Mouse (Mus musculus) skeletal muscle tissue, adult 2 months (tissue): ENCODE results near the gene Rtkn2.

Experiments used
- DNase-seq: peaks from one replicate; pipeline ENCODE4 v3.0.0-alpha.2; 2012; ENCODE audit warnings: low read depth, low spot score

Gene Rtkn2

DNA sequence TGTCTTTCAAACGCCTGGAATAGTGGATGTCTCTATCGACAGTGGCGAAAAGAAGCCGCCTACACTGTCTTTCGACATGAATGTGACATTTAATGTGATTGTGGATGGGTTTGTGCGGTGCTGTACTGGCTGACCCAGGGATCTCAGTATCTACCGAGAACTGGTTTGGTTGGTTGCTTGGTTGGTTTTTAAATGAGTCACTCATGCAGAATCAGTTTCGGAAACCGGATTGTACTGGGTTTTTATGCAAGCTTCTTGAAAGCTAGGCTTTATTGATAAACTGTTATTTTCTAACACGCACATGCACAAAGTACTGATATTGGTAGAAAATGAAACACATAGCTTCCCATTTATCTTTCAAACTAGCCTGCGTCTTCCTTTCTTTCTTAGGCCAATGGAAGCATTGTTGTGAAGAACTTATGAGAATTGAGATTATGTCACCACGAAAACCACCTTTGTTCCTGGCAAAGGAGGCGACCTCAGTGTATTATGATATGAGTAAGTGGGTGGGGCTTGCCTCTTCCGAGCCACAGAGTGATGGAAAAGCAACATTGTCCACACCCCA is 60.4 kb downstream of the Rtkn2 start:
- DNase-seq = no peak

DNA sequence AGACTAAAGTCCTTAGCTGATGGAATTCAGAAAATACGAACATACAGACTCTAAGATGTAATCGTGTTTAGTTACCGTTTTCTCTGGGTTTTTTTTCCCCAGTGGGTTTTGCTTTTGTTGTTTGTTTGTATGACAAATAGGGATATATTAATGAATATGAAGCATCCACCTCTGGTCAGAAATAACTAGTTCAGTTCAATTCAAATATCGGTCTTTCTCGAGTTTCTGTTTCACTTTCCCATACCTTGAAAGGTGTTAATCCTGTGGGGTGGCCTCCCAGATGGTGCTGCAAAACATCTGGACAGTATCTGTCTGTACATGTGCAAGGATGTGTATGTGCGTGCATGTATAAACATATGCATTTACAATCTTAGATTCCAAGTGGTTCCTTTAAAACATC is 61.0 kb downstream of the Rtkn2 start:
- DNase-seq = no peak

DNA sequence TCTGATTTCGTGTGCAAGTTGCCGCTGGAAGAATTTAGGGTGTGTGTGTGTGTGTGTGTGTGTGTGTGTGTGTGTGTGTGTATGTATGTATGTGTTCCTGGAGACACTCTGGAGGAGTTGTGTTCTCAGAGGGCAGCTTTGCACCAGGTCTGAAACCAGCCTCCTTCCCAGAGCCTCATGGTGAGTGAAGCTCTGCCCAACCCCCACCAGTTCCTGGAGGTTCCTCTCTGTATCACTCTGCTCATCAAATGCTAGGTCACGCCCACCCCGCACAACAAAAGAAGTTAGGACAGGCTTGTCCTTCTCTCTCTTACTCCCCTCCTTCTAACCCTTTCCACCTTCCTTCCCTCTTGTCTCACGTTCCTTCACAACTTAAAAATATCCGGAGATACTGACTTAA is 64.6 kb downstream of the Rtkn2 start:
- no peak for DNase-seq

DNA sequence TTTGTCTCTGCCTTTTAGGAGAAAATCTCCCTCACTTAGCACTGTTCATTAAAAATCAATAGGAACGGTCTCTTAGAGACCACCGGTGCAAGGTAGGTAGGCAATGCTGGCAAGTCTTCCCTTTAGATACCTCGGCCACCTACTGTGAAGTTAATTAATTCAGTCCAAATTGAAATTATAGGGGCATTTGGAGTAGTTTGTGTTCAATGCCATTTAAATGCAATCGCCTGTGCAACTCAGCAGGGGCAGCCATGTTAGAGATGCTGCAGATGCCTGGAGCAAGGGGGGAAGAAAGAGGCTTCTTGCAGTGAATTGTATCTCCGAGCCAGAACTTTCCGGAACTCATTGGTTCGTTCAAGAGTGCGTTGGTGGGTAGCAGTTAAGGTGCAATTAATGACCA is 65.5 kb downstream of the Rtkn2 start:
- no peak for DNase-seq

DNA sequence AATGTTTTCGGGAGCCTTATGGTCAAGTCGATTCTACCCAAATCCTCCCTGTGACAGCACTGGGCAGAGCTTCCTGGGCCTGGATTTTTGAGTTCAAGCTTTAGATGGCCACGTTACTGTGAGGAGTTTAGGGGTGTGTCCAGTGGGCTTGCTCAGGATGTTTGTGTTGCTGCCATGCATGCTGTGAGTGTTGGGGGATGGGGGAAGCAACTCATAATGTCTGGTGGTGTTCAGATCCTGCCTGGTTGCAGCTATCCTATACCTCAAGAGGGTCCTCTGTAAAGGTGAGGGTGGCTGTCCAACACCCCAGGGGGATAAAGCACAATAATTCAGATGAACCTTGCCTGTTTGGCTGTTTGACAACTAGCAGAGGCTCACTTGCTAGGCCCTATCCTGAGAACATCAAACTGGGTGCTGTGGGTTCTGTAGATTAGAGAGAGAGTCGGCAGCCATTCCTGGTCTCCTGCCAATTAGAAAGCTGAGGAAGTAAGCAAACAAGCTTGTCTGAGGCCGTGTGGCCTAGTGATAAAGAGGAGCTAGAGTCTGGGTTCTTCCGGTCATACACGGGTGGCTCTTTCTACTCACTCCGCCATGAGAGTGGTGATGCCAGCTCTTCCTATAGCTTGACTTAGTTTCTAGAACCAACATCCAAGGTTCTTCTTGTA is 69.4 kb downstream of the Rtkn2 start:
- peak; percentile 3 for DNase-seq

DNA sequence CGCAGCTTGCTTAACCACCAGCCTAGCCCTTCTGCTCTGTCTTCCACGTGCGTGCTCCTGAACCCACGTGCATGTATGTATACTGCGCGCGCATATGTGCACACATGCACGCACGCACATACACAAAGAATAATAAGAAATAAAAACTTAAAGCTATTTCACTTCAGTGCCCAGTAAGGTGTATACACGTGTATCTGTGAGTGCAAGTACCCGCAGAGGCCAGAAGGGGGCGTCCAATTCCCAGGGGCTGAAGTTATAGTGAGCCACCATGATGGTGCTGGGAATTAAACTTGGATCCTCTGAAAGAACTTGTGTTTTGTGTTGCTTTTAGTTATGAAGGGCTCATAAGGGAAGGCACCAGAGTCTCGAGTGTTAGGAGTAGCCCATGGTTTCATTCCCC is 71.5 kb downstream of the Rtkn2 start:
- DNase-seq = no peak

DNA sequence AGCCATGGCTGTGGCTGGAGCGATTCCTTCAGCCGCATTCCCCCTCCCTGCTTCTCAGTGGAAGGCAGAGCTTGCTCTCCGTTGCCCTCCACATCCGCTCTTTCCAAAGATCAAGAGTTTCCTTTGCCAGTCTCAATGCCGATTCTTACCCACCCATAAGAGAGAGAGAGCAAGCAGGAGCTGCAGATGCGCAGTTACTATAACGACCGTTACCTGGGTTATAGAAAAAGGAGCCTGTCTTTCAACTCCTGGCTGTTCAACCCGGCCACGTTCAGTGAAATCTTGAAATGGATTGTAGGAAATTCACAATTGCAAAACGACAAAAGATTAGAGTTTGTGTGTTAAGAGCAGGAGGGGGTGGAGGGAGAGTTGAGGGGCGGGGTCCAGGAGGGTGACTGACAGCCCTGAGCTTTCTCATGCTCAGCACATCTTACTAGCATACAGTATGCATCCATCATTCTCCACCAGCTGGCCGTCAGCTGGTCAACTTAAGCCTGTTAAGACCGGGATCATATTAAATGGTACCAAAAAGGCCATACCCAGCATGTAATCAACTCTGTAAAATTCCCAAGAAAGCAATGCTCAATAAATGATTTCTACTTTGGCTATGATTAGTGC is 72.1 kb downstream of the Rtkn2 start:
- no peak for DNase-seq

DNA sequence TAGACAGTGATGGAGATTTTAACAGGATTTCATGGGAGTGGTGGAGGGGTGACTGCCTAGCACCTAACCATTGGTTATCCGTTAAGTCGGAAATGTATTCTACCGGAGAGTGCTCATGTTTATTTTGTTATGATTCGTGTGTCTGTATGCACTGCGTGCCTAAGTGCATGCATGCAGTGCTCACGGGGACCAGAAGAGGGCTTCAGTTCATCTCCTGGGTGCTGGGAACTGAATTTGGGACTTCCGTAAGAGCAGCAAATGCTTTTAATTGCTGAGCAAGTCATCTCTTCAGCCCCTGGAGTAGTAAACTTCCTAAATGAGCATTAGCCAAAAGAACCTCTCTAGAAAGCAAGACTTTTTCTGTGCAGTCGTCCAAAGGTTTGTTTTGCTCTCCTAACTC is 72.9 kb downstream of the Rtkn2 start:
- DNase-seq = no peak

DNA sequence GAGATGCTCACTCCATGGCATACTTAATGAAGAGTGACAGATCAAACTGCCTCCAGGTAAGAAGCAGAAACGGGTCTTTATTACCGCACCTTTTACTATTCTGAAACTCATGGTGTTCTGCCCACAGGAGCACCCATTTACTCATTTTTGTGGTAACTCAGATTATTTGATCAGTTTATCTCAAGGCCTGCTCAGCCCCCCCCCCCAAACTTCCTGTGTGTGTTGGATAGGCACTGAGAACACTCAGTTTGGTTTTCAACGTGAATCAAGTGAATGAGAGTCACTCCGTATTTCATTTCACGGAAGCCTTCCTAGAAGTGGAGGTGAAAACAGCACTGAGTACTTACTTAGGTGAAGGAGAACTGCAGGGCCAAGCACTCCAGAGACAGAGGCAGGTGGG is 74.8 kb downstream of the Rtkn2 start:
- no peak for DNase-seq

DNA sequence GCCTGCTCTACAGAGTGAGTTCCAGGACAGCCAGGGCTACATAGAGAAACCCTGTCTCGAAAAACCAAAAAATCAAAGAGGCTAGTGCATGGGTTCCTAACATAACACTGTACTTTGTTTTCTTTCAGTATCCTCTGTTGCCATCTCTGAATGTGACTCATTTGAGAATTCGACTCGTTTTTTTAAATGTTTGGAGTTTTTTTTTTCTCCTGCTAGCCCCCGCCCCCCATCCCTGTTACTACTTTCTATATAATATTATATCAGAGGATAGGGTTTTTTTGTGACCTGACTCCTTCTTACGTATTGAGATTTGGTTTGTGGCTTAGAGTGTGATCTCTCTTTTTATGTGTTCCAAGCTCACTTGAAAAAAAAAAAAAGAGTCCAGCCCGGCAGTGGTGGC is 75.3 kb downstream of the Rtkn2 start:
- DNase-seq = no peak

DNA sequence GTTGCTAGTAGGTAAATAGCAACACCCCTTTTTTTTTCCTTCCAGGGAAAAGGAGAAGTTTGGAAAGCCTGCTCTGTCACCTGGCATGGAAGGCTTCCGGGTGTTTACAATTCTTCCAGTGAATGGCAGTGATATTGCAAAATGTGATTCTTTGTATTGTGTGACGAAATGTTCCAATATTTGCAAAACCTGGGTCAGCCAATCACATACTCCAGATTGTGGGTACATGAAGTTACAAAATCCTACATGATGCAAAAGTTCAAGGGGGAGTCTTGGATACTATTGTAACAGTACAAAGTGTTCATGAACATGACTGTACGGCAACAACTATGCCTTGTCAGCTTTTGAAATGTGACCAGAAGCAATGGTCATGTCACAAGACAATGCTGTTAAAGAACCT is 78.5 kb downstream of the Rtkn2 start:
- no peak for DNase-seq

DNA sequence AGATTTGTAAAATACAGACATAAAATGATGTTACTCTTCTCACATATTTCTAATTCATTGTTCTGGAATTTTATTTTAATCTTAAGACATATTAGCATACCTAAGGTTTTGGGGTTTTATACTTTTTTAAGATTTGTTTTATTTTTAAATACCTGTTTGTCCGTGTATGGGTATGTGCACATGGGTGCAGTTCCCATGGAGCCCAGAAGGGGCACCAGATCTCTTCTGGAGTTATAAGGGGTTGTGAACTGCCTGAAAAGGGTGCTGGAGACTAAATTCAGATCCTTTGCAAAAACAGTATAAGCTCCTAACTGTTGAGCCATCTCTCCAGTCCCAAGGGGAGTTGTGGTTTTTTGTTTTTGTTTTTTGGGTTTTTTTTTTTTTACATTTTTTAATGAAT is 79.0 kb downstream of the Rtkn2 start:
- DNase-seq = no peak

DNA sequence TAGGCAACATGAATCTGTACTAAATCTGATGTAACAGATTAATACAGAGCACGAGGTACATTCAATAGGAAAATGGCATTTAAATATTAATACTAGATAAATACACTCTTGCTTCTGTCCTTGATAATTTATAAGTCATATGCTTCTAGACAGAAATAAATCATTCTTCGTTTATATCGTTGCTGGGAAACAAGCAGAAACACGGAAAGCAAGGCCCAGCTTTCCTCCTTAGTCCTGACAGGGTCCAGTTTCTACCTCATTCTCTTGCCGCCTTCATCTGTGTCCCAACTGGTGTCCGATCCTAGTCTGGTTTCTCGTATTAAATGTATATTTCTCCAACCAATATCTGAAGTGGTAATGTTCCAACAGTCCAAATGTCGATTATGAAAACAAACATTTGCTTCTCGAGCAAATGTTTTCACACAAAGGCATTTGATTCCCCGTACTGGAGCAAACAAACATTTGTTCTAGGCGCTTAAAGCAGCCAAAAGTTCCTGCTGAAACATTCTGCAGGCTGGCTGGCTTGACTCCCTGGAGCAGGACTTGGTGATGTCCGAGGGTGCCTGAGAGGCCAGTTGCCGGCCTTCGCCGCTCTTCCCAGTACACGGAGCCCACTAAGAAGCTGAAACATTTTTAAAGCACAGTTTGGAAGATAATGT is 81.3 kb downstream of the Rtkn2 start:
- DNase-seq = peak; percentile 44

DNA sequence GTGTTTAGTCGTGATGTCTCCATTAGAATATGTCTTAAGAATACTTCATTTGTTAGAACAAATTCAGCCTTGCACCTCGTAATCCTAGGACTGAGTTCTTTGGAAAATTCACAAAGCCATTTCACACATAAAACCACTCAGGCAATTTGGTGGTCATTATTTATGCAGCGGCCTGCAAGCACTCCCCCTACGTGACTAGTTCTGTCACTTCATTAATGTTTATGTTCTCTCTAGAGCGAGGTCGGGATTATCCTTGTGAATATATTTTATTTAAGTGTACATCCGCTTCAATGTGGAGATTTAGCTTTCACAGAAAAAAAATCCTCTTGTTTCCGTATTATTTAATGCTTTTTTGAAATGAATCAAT is 81.9 kb downstream of the Rtkn2 start:
- no peak for DNase-seq

DNA sequence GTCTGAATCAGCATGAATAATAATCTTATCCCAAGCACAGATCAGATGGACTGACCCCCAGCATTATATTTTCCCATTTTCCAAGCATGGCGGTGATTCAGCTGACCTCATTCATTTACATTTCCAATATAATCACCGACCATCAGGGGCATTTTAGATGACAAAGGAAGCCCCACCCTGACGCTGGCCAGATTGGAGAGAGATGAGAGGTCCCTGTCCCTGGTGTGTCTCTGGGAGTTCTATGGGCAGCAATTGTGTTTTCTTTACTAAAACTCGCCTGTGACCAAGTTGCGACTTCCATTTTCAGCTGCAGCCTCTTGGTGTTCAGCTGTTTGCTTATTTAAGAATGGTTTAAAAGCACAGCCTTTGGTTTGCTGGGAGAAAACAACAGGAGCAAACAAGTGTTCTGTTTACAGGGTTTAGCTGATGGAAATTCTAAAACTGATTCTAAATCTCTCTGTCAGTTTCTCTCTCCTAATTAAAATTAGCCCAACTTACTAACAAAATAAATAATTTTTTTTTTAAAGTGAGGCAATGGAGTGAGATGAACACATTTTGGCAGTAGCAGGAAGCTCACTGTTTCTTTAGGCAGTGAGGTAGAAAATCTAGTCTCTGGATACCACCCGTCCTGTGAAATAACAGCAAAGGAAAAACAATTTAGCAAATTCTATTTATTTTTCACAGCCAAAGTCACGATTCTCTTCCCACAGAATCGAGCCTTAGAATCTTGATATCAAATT is 84.6 kb downstream of the Rtkn2 start:
- DNase-seq = no peak

DNA sequence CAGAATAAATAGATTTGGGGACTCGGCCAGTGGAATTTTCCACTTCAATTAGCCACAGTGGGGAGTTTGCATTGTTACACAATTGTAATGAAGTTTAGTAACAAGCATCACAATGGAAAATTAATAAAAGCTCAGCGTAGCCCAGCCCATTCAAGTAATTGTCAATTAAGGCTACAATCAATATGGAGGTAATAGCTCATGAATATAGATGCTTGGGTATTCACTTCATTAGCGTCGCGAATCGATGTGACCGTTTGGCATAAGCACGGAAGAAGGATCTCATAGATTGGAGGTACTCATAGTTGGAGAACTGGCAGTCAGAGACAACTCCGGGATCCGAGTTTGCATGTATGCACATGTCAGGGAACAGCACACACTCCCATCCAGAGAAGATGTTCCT is 85.2 kb downstream of the Rtkn2 start:
- no peak for DNase-seq

DNA sequence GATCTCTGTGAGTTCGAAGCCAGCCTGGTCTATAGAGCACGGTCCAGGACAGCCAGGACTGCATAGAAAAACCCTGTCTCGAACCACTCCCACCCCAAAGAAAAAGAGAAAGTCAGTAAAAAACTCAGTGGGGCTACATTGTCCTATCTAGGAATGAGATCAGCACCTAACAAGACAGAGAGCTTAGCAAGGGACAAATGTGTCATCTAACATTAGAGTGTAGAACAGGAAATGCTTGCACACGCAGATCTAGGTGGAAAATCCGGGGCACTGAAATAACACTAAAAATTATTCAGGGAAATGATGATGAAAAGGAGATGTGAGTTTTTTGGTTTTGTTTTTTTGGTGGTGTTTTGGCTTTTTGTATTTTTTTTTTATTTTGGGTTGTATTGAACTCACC is 86.8 kb downstream of the Rtkn2 start:
- no peak for DNase-seq

DNA sequence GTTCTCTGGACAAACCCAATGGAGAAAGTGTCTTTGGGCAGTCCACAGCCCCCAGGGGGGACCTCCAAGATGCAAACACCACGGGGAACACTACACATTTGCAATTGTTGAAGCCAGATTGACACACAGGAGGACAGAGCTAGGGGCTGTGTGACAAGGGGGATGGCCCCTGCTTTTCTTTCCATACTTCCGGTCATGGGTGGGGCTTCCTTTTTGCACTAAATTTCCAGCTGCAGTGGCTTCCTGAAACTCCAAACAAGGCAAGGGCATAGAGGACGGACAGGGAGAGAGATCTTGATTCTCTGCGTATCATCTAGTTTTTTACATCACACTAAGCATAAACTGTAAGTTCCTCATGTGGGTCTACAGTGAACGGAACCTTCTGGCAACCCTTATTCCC is 88.6 kb downstream of the Rtkn2 start:
- DNase-seq = no peak

DNA sequence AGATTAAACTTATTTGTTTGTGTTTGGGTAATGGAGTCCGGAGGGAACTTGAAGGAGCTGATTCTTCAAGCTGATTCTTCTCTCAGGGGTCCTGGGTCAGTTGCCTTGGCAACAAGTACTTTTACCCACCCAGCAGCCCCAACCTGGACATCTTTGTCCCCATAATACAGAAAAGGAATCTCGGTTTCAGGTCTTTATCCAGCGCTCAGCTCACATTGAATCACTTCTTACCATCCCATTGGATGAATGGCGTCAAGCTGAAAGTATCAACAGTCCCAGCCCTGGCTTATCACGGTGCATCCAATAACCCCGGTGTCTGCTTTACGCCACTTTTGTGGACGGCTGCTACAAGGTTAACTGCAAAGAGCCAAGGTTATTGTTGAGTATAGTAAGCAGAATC is 89.1 kb downstream of the Rtkn2 start:
- no peak for DNase-seq

DNA sequence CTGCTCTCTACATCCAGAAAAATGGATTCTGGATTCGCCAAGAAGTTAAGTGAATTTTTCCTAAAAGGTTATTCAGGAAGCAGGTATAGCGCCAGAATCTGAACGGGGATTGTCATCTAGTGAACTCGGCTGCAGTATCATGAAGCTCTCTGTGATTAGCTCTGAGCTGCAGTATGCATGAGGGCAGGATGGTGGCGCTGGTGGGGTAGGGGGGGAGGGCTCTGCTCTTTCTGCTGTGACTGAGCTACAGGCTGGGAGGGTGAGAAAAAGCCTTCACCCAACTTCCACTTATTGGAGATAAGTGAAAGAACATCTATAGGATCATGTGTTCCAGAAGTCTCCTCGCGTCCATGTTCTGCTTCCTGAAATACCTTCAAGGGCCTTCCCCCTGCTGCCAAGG is 91.7 kb downstream of the Rtkn2 start:
- no peak for DNase-seq

DNA sequence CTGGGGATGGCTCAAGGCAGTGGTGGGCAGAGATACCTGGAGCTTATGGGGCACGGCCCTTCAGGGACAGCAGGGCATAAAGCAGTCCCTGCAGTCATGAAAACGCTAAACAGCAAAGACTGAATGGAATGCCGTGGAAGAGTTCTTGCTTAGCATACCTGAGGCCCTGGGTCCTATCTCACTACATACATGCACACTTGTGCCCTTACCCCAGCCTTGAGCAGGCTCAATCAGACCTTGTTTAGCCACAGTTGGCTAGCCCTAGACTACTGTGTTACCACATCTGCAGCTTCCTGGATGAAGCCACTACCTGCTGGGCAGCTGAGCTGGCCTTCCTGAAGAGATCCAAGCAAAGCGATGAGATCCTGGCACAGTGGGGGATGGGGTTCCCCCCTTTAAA is 93.3 kb downstream of the Rtkn2 start:
- no peak for DNase-seq

DNA sequence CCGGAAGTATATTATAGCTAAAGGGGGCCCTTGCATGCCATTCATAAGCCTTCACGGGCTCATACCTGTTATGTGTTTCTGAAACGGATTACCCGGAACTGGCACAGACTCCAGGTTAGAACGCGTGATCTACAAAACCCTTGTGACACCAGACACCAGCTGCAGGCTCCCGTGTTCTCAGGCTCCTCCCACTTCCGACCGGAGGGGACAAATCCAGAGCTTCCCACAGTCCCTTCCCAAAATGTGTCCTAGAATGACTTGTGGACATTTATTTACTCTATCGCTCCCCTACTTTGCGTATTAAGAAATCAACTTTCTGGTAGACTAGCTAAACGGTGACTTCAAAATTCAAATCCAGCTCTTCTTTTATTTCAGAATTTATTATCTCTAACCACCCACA is 94.9 kb downstream of the Rtkn2 start:
- DNase-seq = no peak
